Mouse (Mus musculus): ENCODE measurements at regions not wholly inside any gene's neighbourhood (a gene's known extent, or its start where the extent isn't known, plus 50 kb on each side); places are given as distances from the start of the nearest gene placed in this dataset.

GRCm38 (mm10) chr13:57043316-57043974 lies 147.7 kb upstream of the Trpc7 start:
- no peak for TF ChIP-seq CTCF (IDR thresholded peaks at IDR 0.05; ENCODE audit: low read depth, low read length)
- TF ChIP-seq POLR2A (IDR thresholded peaks at IDR 0.05; ENCODE audit: insufficient read depth, low read length), result no peak
